Mouse (Mus musculus): ENCODE data around the gene 9030025P20Rik. TPM values are rescaled to one million over a fixed set of nuclear protein-coding genes. Genes with fewer than 3 reads are reported as not detected.
"Not testable (repeated sequence)": the region's sequence is repeated elsewhere in the genome, so short reads cannot be mapped to it uniquely, and the experiment has no call there.

Gene 9030025P20Rik
- polyA plus RNA-seq, 1 experiment from 2014 or later: 7.1 TPM

- not testable (repeated sequence) for H3K9ac ChIP-seq (ENCODE audit: low read length); H3K27ac ChIP-seq (replicated peaks in 1 of 2; ENCODE audit: control insufficient read depth in 1 of 2, insufficient read depth in 1 of 2, low read depth in 2 of 2, low read length in 2 of 2); H3K36me3 ChIP-seq (ENCODE audit: control insufficient read depth, insufficient read depth, low read length); H3K4me2 ChIP-seq (ENCODE audit: low read length); H3K4me3 ChIP-seq (ENCODE audit: control insufficient read depth in 1 of 2, insufficient read depth in 1 of 2, low read depth in 1 of 2, low read length in 2 of 2); H3K9me3 ChIP-seq (ENCODE audit: control insufficient read depth, low read length); H3K27me3 ChIP-seq (ENCODE audit: control insufficient read depth, insufficient read depth, low read length); H3K4me1 ChIP-seq (ENCODE audit: control insufficient read depth in 2 of 2, insufficient read depth in 2 of 2, low read length in 2 of 2)
- ATAC-seq (ENCODE audit: insufficient number of reproducible peaks, insufficient read depth, low FRiP score, low read depth): peak; percentile 80
- WGBS: no CpG with 5 or more reads among the region's 48 CpGs
Observed at GRCm38 (mm10) chr17:15024502-15025193, 46.4 kb downstream of the 9030025P20Rik start.

- H3K4me1 ChIP-seq (ENCODE audit: control insufficient read depth in 2 of 2, insufficient read depth in 2 of 2, low read length in 2 of 2); H3K27ac ChIP-seq (replicated peaks in 1 of 2; ENCODE audit: control insufficient read depth in 1 of 2, insufficient read depth in 1 of 2, low read depth in 2 of 2, low read length in 2 of 2); H3K4me2 ChIP-seq (ENCODE audit: low read length); H3K27me3 ChIP-seq (ENCODE audit: control insufficient read depth, insufficient read depth, low read length); H3K36me3 ChIP-seq (ENCODE audit: control insufficient read depth, insufficient read depth, low read length); H3K4me3 ChIP-seq (ENCODE audit: control insufficient read depth in 1 of 2, insufficient read depth in 1 of 2, low read depth in 1 of 2, low read length in 2 of 2); ATAC-seq (ENCODE audit: insufficient number of reproducible peaks, insufficient read depth, low FRiP score, low read depth); H3K9me3 ChIP-seq (ENCODE audit: control insufficient read depth, low read length); H3K9ac ChIP-seq (ENCODE audit: low read length): not testable (repeated sequence)
- WGBS: no CpG with 5 or more reads among the region's 6 CpGs
Observed at GRCm38 (mm10) chr17:15025513-15025912, 47.2 kb downstream of the 9030025P20Rik start.

GRCm38 (mm10) chr17:15031414-15031813 is 53.1 kb downstream of the 9030025P20Rik start:
- not testable (repeated sequence) for H3K27ac ChIP-seq (replicated peaks in 1 of 2; ENCODE audit: control insufficient read depth in 1 of 2, insufficient read depth in 1 of 2, low read depth in 2 of 2, low read length in 2 of 2); H3K9me3 ChIP-seq (ENCODE audit: control insufficient read depth, low read length); H3K9ac ChIP-seq (ENCODE audit: low read length); H3K4me1 ChIP-seq (ENCODE audit: control insufficient read depth in 2 of 2, insufficient read depth in 2 of 2, low read length in 2 of 2); H3K4me3 ChIP-seq (ENCODE audit: control insufficient read depth in 1 of 2, insufficient read depth in 1 of 2, low read depth in 1 of 2, low read length in 2 of 2); ATAC-seq (ENCODE audit: insufficient number of reproducible peaks, insufficient read depth, low FRiP score, low read depth); H3K27me3 ChIP-seq (ENCODE audit: control insufficient read depth, insufficient read depth, low read length); H3K4me2 ChIP-seq (ENCODE audit: low read length); H3K36me3 ChIP-seq (ENCODE audit: control insufficient read depth, insufficient read depth, low read length)
- WGBS: no CpG with 5 or more reads among the region's 4 CpGs

GRCm38 (mm10) chr17:15040455-15040854 is 62.2 kb downstream of the 9030025P20Rik start:
- not testable (repeated sequence) for H3K27ac ChIP-seq (replicated peaks in 1 of 2; ENCODE audit: control insufficient read depth in 1 of 2, insufficient read depth in 1 of 2, low read depth in 2 of 2, low read length in 2 of 2); H3K4me1 ChIP-seq (ENCODE audit: control insufficient read depth in 2 of 2, insufficient read depth in 2 of 2, low read length in 2 of 2); ATAC-seq (ENCODE audit: insufficient number of reproducible peaks, insufficient read depth, low FRiP score, low read depth); H3K27me3 ChIP-seq (ENCODE audit: control insufficient read depth, insufficient read depth, low read length); H3K36me3 ChIP-seq (ENCODE audit: control insufficient read depth, insufficient read depth, low read length); H3K9ac ChIP-seq (ENCODE audit: low read length); H3K4me2 ChIP-seq (ENCODE audit: low read length); H3K4me3 ChIP-seq (ENCODE audit: control insufficient read depth in 1 of 2, insufficient read depth in 1 of 2, low read depth in 1 of 2, low read length in 2 of 2); H3K9me3 ChIP-seq (ENCODE audit: control insufficient read depth, low read length)
- WGBS: no CpG with 5 or more reads among the region's 3 CpGs

Other genes starting within 250 kb of the 9030025P20Rik start
- gene Wdr27, start 35.3 kb upstream of the 9030025P20Rik start, polyA plus RNA-seq (2014; fragmentation: Nextera tagmentation; extraction: Ambion mirVana): 4.6 and 6.4 TPM in 2 replicates
- gene 1600012H06Rik, start 35.3 kb upstream of the 9030025P20Rik start, polyA plus RNA-seq (2014; fragmentation: Nextera tagmentation; extraction: Ambion mirVana): 29.5 and 32.8 TPM in 2 replicates
- gene Phf10, start 17.2 kb upstream of the 9030025P20Rik start, polyA plus RNA-seq (2014; fragmentation: Nextera tagmentation; extraction: Ambion mirVana): 33.9 and 36.9 TPM in 2 replicates
- not detected in 2 replicates for gene Gm3417, start 322 bp downstream of the 9030025P20Rik start, polyA plus RNA-seq (2014; fragmentation: Nextera tagmentation; extraction: Ambion mirVana)
- 4.5 and 4.8 TPM in 2 replicates for gene Gm3435, start 31.7 kb downstream of the 9030025P20Rik start, polyA plus RNA-seq (2014; fragmentation: Nextera tagmentation; extraction: Ambion mirVana)
- gene Ermard, start 62.7 kb downstream of the 9030025P20Rik start, polyA plus RNA-seq (2014; fragmentation: Nextera tagmentation; extraction: Ambion mirVana): 58.8 and 61.6 TPM in 2 replicates
- gene Tcte3, start 63.0 kb downstream of the 9030025P20Rik start, polyA plus RNA-seq (2014; fragmentation: Nextera tagmentation; extraction: Ambion mirVana): 0.45 TPM in 1 of 2 replicates, not detected in the other
- gene Gm3448, start 63.1 kb downstream of the 9030025P20Rik start, polyA plus RNA-seq (2014; fragmentation: Nextera tagmentation; extraction: Ambion mirVana): 2.5 and 2.6 TPM in 2 replicates